28 mouse cellular contexts compared by ENCODE assay signal in genomic region chr6:98384431-98384830, GRCm38 (mm10). TPM values are rescaled to one million over a fixed set of nuclear protein-coding genes. Genes with fewer than 3 reads are reported as not detected.
DNase-seq lines count a peak whose midpoint lies in the region; ATAC-seq lines count a peak whose summit lies in the region.
"Had no signal": no experiment of that assay in that cellular context is flagged by ENCODE, and none has a peak within 500 bp of the region (broad histone marks: within the 10 kb centered on the region; RNA-seq: fewer than 3 reads in every experiment).

No protein-coding gene starts in this region.

- intact Hi-C loops in left cerebral cortex, postnatal 14 days (cut with DNase I) = loop anchor here (5.0 kb wide), 2 partner anchors 112 to 277 kb away; no protein-coding TSS in a partner anchor

- DNase-seq in frontal cortex, postnatal 10 days (ENCODE audit: low spot score in 2 of 2) = no peak
- peak; percentile 21 to 24 for DNase-seq in left cerebral cortex, postnatal 14 days (ENCODE audit: low spot score in 2 of 2)
- no peak for DNase-seq in left cerebral cortex, adult 9 months (ENCODE audit: low spot score in 2 of 2)
- DNase-seq in right cerebral cortex, postnatal 10 days (ENCODE audit: low spot score in 2 of 2) = peak; percentile 36 to 49
- DNase-seq in right cerebral cortex, postnatal 25 days = no peak
- DNase-seq in telencephalon, adult 2 months (ENCODE audit: low read depth, low spot score) = peak; percentile 58
- DNase-seq in Muller cell, postnatal 12 days (ENCODE audit: inconsistent ontology term) = no peak
- DNase-seq: adrenal gland, adult 8-10 months; cerebellum, adult 11 months; cerebellum, adult 9-10 months; cerebellum, postnatal 36 days; gastrocnemius, postnatal 10 days; heart, postnatal 14 days; kidney, adult 2 months; kidney, postnatal 36 days; liver, postnatal 0 days; lung, postnatal 36 days had no signal

- peak; percentile 38 for ATAC-seq in frontal cortex, adult (ENCODE audit: low TSS enrichment)
- ATAC-seq: hindbrain, embryonic 16.5 days; intestine, embryonic 15.5 days; liver, embryonic 12.5 days; liver, postnatal 0 days had no signal

RNA-seq across cellular contexts. Expression of gene Gm765, which starts 41.9 kb away (rescaled TPM):
- total RNA-seq in left cerebral cortex, postnatal 14 days (2021) = under 1 TPM; 0.21 to 0.35 TPM
- total RNA-seq: adrenal gland, postnatal 4 days; CH12.LX; ES-E14; granulocyte monocyte progenitor cell, adult 5-6 weeks; heart, postnatal 14 days; layer of hippocampus, postnatal 10 days; megakaryocyte, adult 5-6 weeks; neutrophil, adult 5-6 weeks had no signal

Comparison
In these comparisons a context has a peak if more than half of its experiments do, and no peak if none do; other contexts are left out.
1. DNase-seq: peak in left cerebral cortex, postnatal 14 days (2 of 2), right cerebral cortex, postnatal 10 days (2 of 2) and telencephalon, adult 2 months (single experiment); none in frontal cortex, postnatal 10 days (0 of 2), left cerebral cortex, adult 9 months (0 of 2), right cerebral cortex, postnatal 25 days (single experiment) and Muller cell, postnatal 12 days (single experiment).